Mouse (Mus musculus) liver, embryonic 11.5 days (tissue): Measurements from ENCODE around the gene Lbr. TPM values are rescaled to one million over a fixed set of nuclear protein-coding genes. Genes with fewer than 3 reads are reported as not detected.
A peak's percentile ranks its signal among the peaks of the same experiment; 100 is the strongest.

Experiments
- ATAC-seq: fragments of 200-750 bp; cut with Nextera tagmentation; replicated peaks from 2 replicates; pipeline ENCODE4 v1.8.0; 2017; ENCODE audit warnings: moderate number of reproducible peaks, mild to moderate bottlenecking, moderate TSS enrichment, moderate library complexity; ENCODE audit not compliant: low FRiP score
- DNase-seq: peaks from one replicate; pipeline ENCODE4 v3.0.0-alpha.2; 2017; ENCODE audit warnings: low spot score
- H3K27ac ChIP-seq: fragments of 300-500 bp; sonication (generic); 2 replicates; pipeline ENCODE4 v1.5.1; 2014; ENCODE audit warnings: mild to moderate bottlenecking, low read depth, low read length, control low read depth
- H3K27me3 ChIP-seq: fragments of 300-500 bp; sonication (generic); replicated peaks from 2 replicates; pipeline ENCODE4 v1.6.1; 2014; ENCODE audit warnings: low read length, mixed read lengths; ENCODE audit not compliant: control insufficient read depth, insufficient read depth
- H3K36me3 ChIP-seq: fragments of 300-500 bp; sonication (generic); 2 replicates; pipeline ENCODE4 v1.6.1; 2014; ENCODE audit warnings: mild to moderate bottlenecking, low read length, moderate library complexity, mixed read lengths; ENCODE audit not compliant: control insufficient read depth, insufficient read depth
- H3K4me1 ChIP-seq: fragments of 300-500 bp; sonication (generic); replicated peaks from 2 replicates; pipeline ENCODE4 v1.6.1; 2014; ENCODE audit warnings: low read length, mixed read lengths; ENCODE audit not compliant: control insufficient read depth, insufficient read depth
- H3K4me2 ChIP-seq: fragments of 300-500 bp; sonication (generic); 2 replicates; pipeline ENCODE4 v1.6.1; 2014; ENCODE audit warnings: mild to moderate bottlenecking, control low read depth, moderate library complexity
- H3K4me3 ChIP-seq: fragments of 300-500 bp; sonication (generic); 2 replicates; pipeline ENCODE4 v1.5.1; 2014; ENCODE audit warnings: low read depth, low read length, control low read depth
- H3K9ac ChIP-seq: fragments of 300-500 bp; sonication (generic); 2 replicates; pipeline ENCODE4 v1.6.1; 2014; ENCODE audit warnings: low read depth, low read length, control low read depth
- H3K9me3 ChIP-seq: fragments of 300-500 bp; sonication (generic); 2 replicates; pipeline ENCODE4 v1.6.1; 2016; ENCODE audit warnings: low read length, inconsistent platforms, mixed read lengths; ENCODE audit not compliant: control insufficient read depth
- WGBS: fragments of 180-500 bp; shearing (Covaris S2); extraction: QIAGEN DNeasy Blood & Tissue Kit; methylation state at CpG from one replicate; pipeline ENCODE4 v1.1.7; 2014; 5-methylcytosine and 5-hydroxymethylcytosine counted together
- polyA plus RNA-seq: library from polyadenylated mRNA; unstranded; fragments of >200 nt; fragmentation: Nextera tagmentation; extraction: Ambion mirVana; gene quantifications from 2 replicates; pipeline ENCODE4 v1.2.1, GENCODE M21; 2014

The Lbr gene
- polyA plus RNA-seq, 1 experiment from 2014 or later, result 229 TPM

DNA sequence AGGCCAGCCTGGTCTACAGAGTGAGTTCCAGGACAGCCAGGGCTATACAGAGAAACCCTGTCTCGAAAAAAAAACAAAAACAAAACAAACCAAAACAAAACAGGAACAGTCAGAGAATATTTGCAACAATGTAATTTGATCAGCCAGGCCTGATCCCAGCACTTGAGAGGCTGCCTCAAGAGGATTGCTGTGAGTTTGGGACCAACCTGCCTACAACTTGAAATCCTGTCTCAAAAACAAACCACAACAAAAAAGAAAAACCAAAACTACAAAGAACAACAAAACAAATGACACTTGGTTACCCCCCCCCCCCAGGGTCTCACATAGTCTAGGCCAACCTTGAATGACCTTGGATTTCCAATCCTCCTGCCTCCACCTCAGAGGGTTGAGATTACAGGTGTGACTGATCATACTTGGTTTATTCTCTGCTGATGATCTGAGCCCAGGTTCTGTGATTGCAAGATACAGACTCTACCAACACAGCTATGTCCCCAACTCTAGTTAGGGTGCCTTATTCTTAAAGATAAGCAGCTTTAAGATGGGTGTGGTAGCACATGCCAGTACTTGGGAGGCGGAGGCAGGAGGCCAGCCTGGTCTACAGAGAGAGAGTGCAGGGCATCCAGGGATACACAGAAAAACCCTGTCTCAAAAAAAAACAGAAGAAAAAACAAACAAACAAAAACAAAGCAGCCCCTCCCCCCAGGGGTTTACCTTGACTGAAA, 18.5 kb upstream of the Lbr start:
- Histone ChIP-seq H3K27ac (peak overlapping the region; percentile 6; the same call in 1 of the 2 replicates), H3K4me1 (peaks cover 25% of the 10 kb centered on the region), H3K36me3 (no peaks in the 10 kb centered on the region), H3K9me3 (no peaks in the 10 kb centered on the region), H3K9ac (no peak overlapping the region), H3K4me2 (no peak overlapping the region; the same call in 1 of the 2 replicates), H3K4me3 (no peak overlapping the region), H3K27me3 (no peaks in the 10 kb centered on the region)
- ATAC-seq, result peak; percentile 74
- 41% methylated on average over 2 of the region's 2 CpGs for WGBS
- DNase-seq, result no peak

DNA sequence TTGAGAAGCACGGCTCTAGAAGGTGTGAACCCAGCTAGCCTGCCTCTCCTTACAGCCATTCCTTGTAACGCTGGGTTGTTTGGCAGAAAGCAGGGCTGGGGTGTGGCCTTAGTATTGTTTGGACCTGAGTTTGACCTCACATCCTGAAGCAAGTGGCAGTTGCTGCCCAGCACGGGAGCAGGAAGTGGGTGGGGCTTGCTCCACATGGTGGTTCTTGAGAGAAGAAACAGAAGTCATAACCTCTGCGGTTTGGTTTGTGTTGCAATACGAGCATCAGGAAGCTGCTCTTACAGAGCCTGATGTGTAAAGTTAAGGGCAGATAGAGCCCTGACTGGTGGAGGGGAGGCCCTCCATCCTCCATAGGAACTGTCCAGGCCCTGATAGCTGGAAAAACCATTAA, 17.8 kb upstream of the Lbr start:
- no peaks in the 10 kb centered on the region for H3K9me3 ChIP-seq
- no peaks in the 10 kb centered on the region for H3K27me3 ChIP-seq
- H3K9ac ChIP-seq, result no peak overlapping the region
- H3K36me3 ChIP-seq, result no peaks in the 10 kb centered on the region
- H3K4me1 ChIP-seq, result peaks cover 25% of the 10 kb centered on the region
- no peak overlapping the region for H3K4me3 ChIP-seq
- peak; percentile 65 for ATAC-seq
- peak; percentile 70 for DNase-seq
- H3K4me2 ChIP-seq, result no peak overlapping the region; the same call in 1 of the 2 replicates
- peak overlapping the region; percentile 6 for H3K27ac ChIP-seq
- 10% methylated on average over 5 of the region's 5 CpGs for whole genome bisulfite sequencing

GRCm38 (mm10) chr1:181856329-181856728, 13.5 kb upstream of the Lbr start:
- 77% methylated on average over 2 of the region's 2 CpGs for WGBS
- Histone ChIP-seq H3K4me2 (no peak overlapping the region), H3K27me3 (peaks cover 8% of the 10 kb centered on the region; the same call in 1 of the 2 replicates), H3K4me1 (peaks cover 18% of the 10 kb centered on the region), H3K4me3 (no peak overlapping the region), H3K27ac (no peak overlapping the region), H3K36me3 (no peaks in the 10 kb centered on the region), H3K9ac (no peak overlapping the region), H3K9me3 (no peaks in the 10 kb centered on the region)
- DNase-seq, result no peak
- no peak for ATAC-seq

- Histone ChIP-seq H3K9me3 (no peaks in the 10 kb centered on the region), H3K4me2 (no peak overlapping the region), H3K4me1 (peaks cover 9% of the 10 kb centered on the region; the same call in 1 of the 2 replicates), H3K4me3 (no peak overlapping the region), H3K27ac (no peak overlapping the region), H3K27me3 (peaks cover 8% of the 10 kb centered on the region; the same call in 1 of the 2 replicates), H3K36me3 (no peaks in the 10 kb centered on the region), H3K9ac (no peak overlapping the region)
- no peak for DNase-seq
- WGBS, result 87% methylated on average over 2 of the region's 2 CpGs
- ATAC-seq, result no peak
These were observed 12.0 kb upstream of the Lbr start for GRCm38 (mm10) chr1:181854829-181855228.

GRCm38 (mm10) chr1:181853081-181853736, 10.4 kb upstream of the Lbr start:
- ATAC-seq, result no peak

GRCm38 (mm10) chr1:181852466-181852865, 9.6 kb upstream of the Lbr start:
- DNase-seq (no peak), ATAC-seq (no peak)
- Histone ChIP-seq H3K27me3 (peaks cover 8% of the 10 kb centered on the region; the same call in 1 of the 2 replicates), H3K27ac (no peak overlapping the region), H3K9ac (no peak overlapping the region; the same call in 1 of the 2 replicates), H3K4me3 (0 out of 2 replicates have a peak overlapping the region, but pooled peaks have one; percentile 21), H3K9me3 (no peaks in the 10 kb centered on the region), H3K36me3 (no peaks in the 10 kb centered on the region), H3K4me1 (peaks cover 9% of the 10 kb centered on the region; the same call in 1 of the 2 replicates), H3K4me2 (peak overlapping the region; percentile 53)
- WGBS, result 36% methylated on average over 13 of the region's 13 CpGs

More at GRCm38 (mm10) chr1:181853081-181853736, 10.4 kb upstream of the Lbr start:
- Histone ChIP-seq H3K9me3 (no peaks in the 10 kb centered on the region), H3K27ac (no peak overlapping the region), H3K27me3 (peaks cover 8% of the 10 kb centered on the region; the same call in 1 of the 2 replicates), H3K4me2 (peak overlapping the region; percentile 53), H3K4me1 (peaks cover 9% of the 10 kb centered on the region; the same call in 1 of the 2 replicates), H3K36me3 (no peaks in the 10 kb centered on the region), H3K9ac (no peak overlapping the region), H3K4me3 (peak overlapping the region; percentile 12; the same call in 1 of the 2 replicates)
- no peak for DNase-seq
- 8% methylated on average over 17 of the region's 21 CpGs for WGBS

DNA sequence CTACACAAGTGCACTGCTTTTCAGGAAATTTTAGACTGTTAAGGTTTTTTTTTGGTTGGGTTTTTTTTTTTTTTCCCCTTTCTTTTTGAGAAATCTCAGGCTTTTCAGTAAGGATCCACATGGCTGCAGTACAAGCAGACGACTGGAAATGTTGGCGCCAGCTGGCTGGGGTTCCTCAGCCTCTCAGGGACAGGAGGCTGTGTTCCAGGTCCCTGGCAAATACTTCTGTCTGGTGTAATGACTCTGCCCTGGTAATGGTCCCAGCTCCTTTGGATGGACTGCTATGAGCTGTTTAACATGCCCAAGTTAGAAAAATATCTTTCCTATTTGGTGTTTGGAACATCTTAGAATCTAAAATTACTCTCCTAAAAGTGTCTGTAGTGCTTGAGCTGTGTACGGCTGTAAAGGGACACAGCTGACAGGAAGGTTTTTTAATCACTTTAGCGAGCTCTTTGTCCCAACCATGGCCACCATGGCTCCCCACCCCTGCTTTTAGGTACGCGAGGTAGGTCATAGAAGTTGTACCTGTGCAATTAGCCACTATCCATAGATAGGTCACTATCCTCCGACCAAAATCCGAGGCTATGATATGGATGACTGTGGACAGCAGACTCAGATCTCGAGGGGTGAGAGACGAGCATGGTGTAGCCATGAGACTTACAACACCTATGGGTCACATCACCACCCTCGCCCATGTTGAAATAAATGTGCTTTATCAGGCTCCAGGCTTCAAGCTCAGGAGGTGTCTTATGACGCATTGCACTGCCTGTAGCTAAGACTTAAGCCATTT, 8.9 kb upstream of the Lbr start:
- H3K4me3 ChIP-seq, result no peak overlapping the region
- H3K4me2 ChIP-seq, result no peak overlapping the region
- peaks cover 9% of the 10 kb centered on the region; the same call in 1 of the 2 replicates for H3K4me1 ChIP-seq
- no peak overlapping the region for H3K9ac ChIP-seq
- no peaks in the 10 kb centered on the region for H3K36me3 ChIP-seq
- 83% methylated on average over 12 of the region's 12 CpGs for WGBS
- ATAC-seq, result no peak
- H3K27me3 ChIP-seq, result peaks cover 8% of the 10 kb centered on the region; the same call in 1 of the 2 replicates
- H3K9me3 ChIP-seq, result no peaks in the 10 kb centered on the region
- no peak overlapping the region for H3K27ac ChIP-seq
- no peak for DNase-seq

DNA sequence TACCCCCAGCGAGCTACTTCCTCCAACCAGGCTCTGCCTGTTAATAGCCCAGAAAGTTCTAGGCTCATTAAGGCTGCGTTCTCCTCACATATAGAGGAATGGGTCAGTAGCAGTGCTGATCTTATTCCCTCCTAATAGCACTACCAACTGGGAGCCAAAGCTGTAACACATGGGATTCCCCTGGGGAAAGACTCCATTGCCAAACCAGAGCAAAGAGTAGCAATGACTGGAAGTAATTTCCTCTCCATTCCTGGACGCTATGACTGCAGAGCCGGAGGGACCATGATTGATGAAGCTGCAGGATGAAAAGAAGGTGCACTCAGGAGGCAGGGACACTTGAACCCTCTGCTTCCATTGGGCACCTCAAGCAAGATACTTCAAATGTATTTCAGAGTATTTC, 7.6 kb upstream of the Lbr start:
- ATAC-seq, result no peak
- peaks cover 9% of the 10 kb centered on the region; the same call in 1 of the 2 replicates for H3K4me1 ChIP-seq
- WGBS, result 79% methylated on average over 4 of the region's 4 CpGs

More for the DNA sequence above, 7.6 kb upstream of the Lbr start:
- H3K4me2 ChIP-seq, result no peak overlapping the region
- H3K4me3 ChIP-seq, result no peak overlapping the region
- peaks cover 8% of the 10 kb centered on the region; the same call in 1 of the 2 replicates for H3K27me3 ChIP-seq
- no peak overlapping the region for H3K27ac ChIP-seq
- H3K9me3 ChIP-seq, result no peaks in the 10 kb centered on the region
- no peak for DNase-seq
- H3K9ac ChIP-seq, result no peak overlapping the region
- H3K36me3 ChIP-seq, result no peaks in the 10 kb centered on the region
